In the genomic region with DNA sequence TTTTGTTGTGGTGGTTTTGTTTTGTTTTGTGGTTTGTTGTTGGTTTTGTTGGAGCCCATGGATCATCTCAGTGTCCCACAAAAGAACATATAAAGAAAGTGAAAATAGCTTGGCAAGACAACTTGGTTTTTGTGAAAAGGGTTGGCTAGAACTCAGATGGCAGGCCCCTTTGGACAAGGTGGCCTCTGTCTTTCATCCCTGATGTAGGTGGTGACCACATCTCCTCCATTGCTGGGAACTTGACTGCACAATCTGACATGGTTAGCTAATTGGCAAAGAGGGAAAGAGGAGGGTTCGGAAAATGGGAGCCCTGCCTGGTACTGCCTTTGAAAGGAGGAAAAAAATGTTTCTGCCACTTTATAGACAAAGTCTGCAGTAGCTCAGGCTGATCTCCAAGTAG, we compare ENCODE assay signal across 22 mouse cellular contexts. TPM values are rescaled to one million over a fixed set of nuclear protein-coding genes. Genes with fewer than 3 reads are reported as not detected.
DNase-seq lines count a peak whose midpoint lies in the region; ATAC-seq and TF ChIP-seq lines count a peak whose summit lies in the region.
"Had no signal": no experiment of that assay in that cellular context is flagged by ENCODE, and none has a peak within 500 bp of the region (broad histone marks: within the 10 kb centered on the region; RNA-seq: fewer than 3 reads in every experiment).

No protein-coding gene starts in this region.

- no peak for TF ChIP-seq POLR2A in brain, embryonic 14.5 days (IDR thresholded peaks at IDR 0.05; ENCODE audit: borderline replicate concordance, extremely low read depth, insufficient read depth, insufficient read length, poor library complexity, severe bottlenecking)

- no peak for TF ChIP-seq CTCF in forebrain, postnatal 0 days (IDR thresholded peaks at IDR 0.05; ENCODE audit: low read depth)
- TF ChIP-seq CTCF in hindbrain, postnatal 0 days (IDR thresholded peaks at IDR 0.05; ENCODE audit: low read depth): no peak
- TF ChIP-seq CTCF in midbrain, postnatal 0 days (IDR thresholded peaks at IDR 0.05): no peak
- no peak for TF ChIP-seq CTCF in brain, embryonic 14.5 days (IDR thresholded peaks at IDR 0.05; ENCODE audit: borderline replicate concordance, extremely low read depth, insufficient read depth, insufficient read length)

- H3K9me3 ChIP-seq in forebrain, postnatal 0 days (ENCODE audit: low read length): no peaks in the 10 kb centered on the region
- no peaks in the 10 kb centered on the region for H3K9me3 ChIP-seq in forebrain, embryonic 10.5 days
- H3K9me3 ChIP-seq in hindbrain, postnatal 0 days (ENCODE audit: low read length): no peaks in the 10 kb centered on the region
- H3K9me3 ChIP-seq in hindbrain, embryonic 10.5 days: no peaks in the 10 kb centered on the region
- no peaks in the 10 kb centered on the region for H3K9me3 ChIP-seq in midbrain, postnatal 0 days (ENCODE audit: low read length)
- no peaks in the 10 kb centered on the region for H3K9me3 ChIP-seq in midbrain, embryonic 14.5 days (ENCODE audit: control insufficient read depth, low read length)
- H3K9me3 ChIP-seq: embryonic facial prominence, embryonic 12.5 days; heart, embryonic 13.5 days had no signal

- WGBS in forebrain, postnatal 0 days: 62% methylated on average over 1 of the region's 1 CpGs
- WGBS in forebrain, embryonic 10.5 days: 85% methylated on average over 1 of the region's 1 CpGs
- WGBS in hindbrain, postnatal 0 days: 53% methylated on average over 1 of the region's 1 CpGs
- 80% methylated on average over 1 of the region's 1 CpGs for WGBS in hindbrain, embryonic 10.5 days
- WGBS in midbrain, postnatal 0 days: 78% methylated on average over 1 of the region's 1 CpGs
- WGBS in midbrain, embryonic 14.5 days: 84% methylated on average over 1 of the region's 1 CpGs

- no peak overlapping the region for H3K27ac ChIP-seq in forebrain, postnatal 0 days (ENCODE audit: low read depth, low read length)
- H3K27ac ChIP-seq in forebrain, embryonic 10.5 days: no peak overlapping the region
- no peak overlapping the region for H3K27ac ChIP-seq in hindbrain, postnatal 0 days
- no peak overlapping the region for H3K27ac ChIP-seq in hindbrain, embryonic 10.5 days
- no peak overlapping the region for H3K27ac ChIP-seq in midbrain, postnatal 0 days (ENCODE audit: low read depth, low read length)
- no peak overlapping the region for H3K27ac ChIP-seq in midbrain, embryonic 14.5 days (replicated peaks; ENCODE audit: low read depth, low read length)
- H3K27ac ChIP-seq: embryonic facial prominence, embryonic 12.5 days; heart, embryonic 13.5 days had no signal

- peak; percentile 16 for DNase-seq in forebrain, postnatal 0 days
- no peak for DNase-seq in forebrain, embryonic 10.5 days (ENCODE audit: extremely low spot score, low spot score)
- DNase-seq in hindbrain, postnatal 0 days (ENCODE audit: low spot score): peak; percentile 36
- DNase-seq in hindbrain, embryonic 10.5 days (ENCODE audit: low spot score): no peak
- peak; percentile 34 for DNase-seq in midbrain, postnatal 0 days (ENCODE audit: low spot score)
- DNase-seq in midbrain, embryonic 14.5 days: no peak
- peak; percentile 56 for DNase-seq in brain, embryonic 14.5 days (ENCODE audit: low read depth)
- no peak for DNase-seq in embryo, embryonic 10 days (ENCODE audit: low spot score)
- DNase-seq: adrenal gland, adult 8-10 months; adrenal gland, postnatal 36 days; cerebellum, adult 11 months; cerebellum, adult 8-10 months; cerebellum, postnatal 14 days; gastrocnemius, postnatal 36 days; heart, adult 11 months; heart, postnatal 36 days had no signal

- peak; percentile 76 for ATAC-seq in forebrain, postnatal 0 days
- peak; percentile 78 for ATAC-seq in hindbrain, postnatal 0 days
- peak; percentile 56; the same call in 1 of the 2 replicates for ATAC-seq in midbrain, postnatal 0 days (ENCODE audit: low FRiP score)
- no peak for ATAC-seq in midbrain, embryonic 14.5 days (ENCODE audit: low FRiP score, low TSS enrichment)
- ATAC-seq: intestine, embryonic 16.5 days had no signal

- no peaks in the 10 kb centered on the region for H3K27me3 ChIP-seq in forebrain, postnatal 0 days (ENCODE audit: insufficient read depth, low read length)
- H3K27me3 ChIP-seq in forebrain, embryonic 10.5 days (ENCODE audit: poor library complexity, severe bottlenecking): peaks cover 95% of the 10 kb centered on the region
- no peaks in the 10 kb centered on the region for H3K27me3 ChIP-seq in hindbrain, postnatal 0 days (ENCODE audit: insufficient read depth, low read length)
- H3K27me3 ChIP-seq in hindbrain, embryonic 10.5 days (ENCODE audit: insufficient read depth, poor library complexity, severe bottlenecking): peaks cover 63% of the 10 kb centered on the region
- no peaks in the 10 kb centered on the region; the same call in 1 of the 2 replicates for H3K27me3 ChIP-seq in midbrain, postnatal 0 days (ENCODE audit: insufficient read depth, low read length)
- H3K27me3 ChIP-seq in midbrain, embryonic 14.5 days (ENCODE audit: control insufficient read depth, insufficient read depth, low read length): 0 out of 2 replicates have a peak, but pooled peaks cover 4% of the 10 kb centered on the region
- H3K27me3 ChIP-seq: embryonic facial prominence, embryonic 12.5 days; heart, embryonic 13.5 days had no signal

- no peak overlapping the region for H3K4me3 ChIP-seq in forebrain, postnatal 0 days (ENCODE audit: low read depth, low read length)
- H3K4me3 ChIP-seq in forebrain, embryonic 10.5 days: no peak overlapping the region
- H3K4me3 ChIP-seq in hindbrain, postnatal 0 days (ENCODE audit: low read length): no peak overlapping the region
- H3K4me3 ChIP-seq in hindbrain, embryonic 10.5 days: no peak overlapping the region
- no peak overlapping the region for H3K4me3 ChIP-seq in midbrain, postnatal 0 days (ENCODE audit: low read depth, low read length)
- H3K4me3 ChIP-seq in midbrain, embryonic 14.5 days (replicated peaks; ENCODE audit: low read depth, low read length): no peak overlapping the region
- H3K4me3 ChIP-seq: embryonic facial prominence, embryonic 12.5 days; heart, embryonic 13.5 days had no signal

- no peak overlapping the region for H3K4me2 ChIP-seq in forebrain, postnatal 0 days (ENCODE audit: low read depth)
- H3K4me2 ChIP-seq in hindbrain, postnatal 0 days (ENCODE audit: low read depth, low read length): no peak overlapping the region
- H3K4me2 ChIP-seq in midbrain, postnatal 0 days (ENCODE audit: low read depth, low read length, poor library complexity, severe bottlenecking): no peak overlapping the region
- no peak overlapping the region for H3K4me2 ChIP-seq in midbrain, embryonic 14.5 days (ENCODE audit: low read length)
- H3K4me2 ChIP-seq: embryonic facial prominence, embryonic 12.5 days; heart, embryonic 13.5 days had no signal

- H3K9ac ChIP-seq in forebrain, postnatal 0 days: no peak overlapping the region
- no peak overlapping the region for H3K9ac ChIP-seq in hindbrain, postnatal 0 days (replicated peaks; ENCODE audit: low read length)
- no peak overlapping the region for H3K9ac ChIP-seq in midbrain, postnatal 0 days (replicated peaks; ENCODE audit: low read length, poor library complexity, severe bottlenecking)
- no peak overlapping the region for H3K9ac ChIP-seq in midbrain, embryonic 14.5 days (replicated peaks; ENCODE audit: low read length)
- H3K9ac ChIP-seq: embryonic facial prominence, embryonic 12.5 days; heart, embryonic 13.5 days had no signal

- no peaks in the 10 kb centered on the region for H3K36me3 ChIP-seq in forebrain, postnatal 0 days (ENCODE audit: insufficient read depth)
- no peaks in the 10 kb centered on the region for H3K36me3 ChIP-seq in forebrain, embryonic 10.5 days (replicated peaks)
- no peaks in the 10 kb centered on the region for H3K36me3 ChIP-seq in hindbrain, postnatal 0 days (ENCODE audit: insufficient read depth, low read length)
- H3K36me3 ChIP-seq in hindbrain, embryonic 10.5 days: no peaks in the 10 kb centered on the region
- H3K36me3 ChIP-seq in midbrain, postnatal 0 days (ENCODE audit: insufficient read depth, low read length): no peaks in the 10 kb centered on the region
- H3K36me3 ChIP-seq in midbrain, embryonic 14.5 days (ENCODE audit: control insufficient read depth, insufficient read depth, low read length): no peaks in the 10 kb centered on the region
- H3K36me3 ChIP-seq: embryonic facial prominence, embryonic 12.5 days; heart, embryonic 13.5 days had no signal

- no peaks in the 10 kb centered on the region for H3K4me1 ChIP-seq in forebrain, postnatal 0 days (ENCODE audit: insufficient read depth)
- no peaks in the 10 kb centered on the region for H3K4me1 ChIP-seq in forebrain, embryonic 10.5 days
- H3K4me1 ChIP-seq in hindbrain, postnatal 0 days (ENCODE audit: insufficient read depth, low read length): no peaks in the 10 kb centered on the region
- no peaks in the 10 kb centered on the region for H3K4me1 ChIP-seq in hindbrain, embryonic 10.5 days (replicated peaks)
- no peaks in the 10 kb centered on the region for H3K4me1 ChIP-seq in midbrain, postnatal 0 days (ENCODE audit: insufficient read depth, low read length)
- H3K4me1 ChIP-seq in midbrain, embryonic 14.5 days (ENCODE audit: control insufficient read depth, insufficient read depth, low read length): no peaks in the 10 kb centered on the region
- H3K4me1 ChIP-seq: embryonic facial prominence, embryonic 12.5 days; heart, embryonic 13.5 days had no signal

RNA-seq across cellular contexts. Expression of a gene that starts 46.1 kb away (rescaled TPM):
- 4.2 and 6.9 TPM in 2 replicates for total RNA-seq in forebrain, postnatal 0 days (2014; rRNA removed)
- polyA plus RNA-seq in forebrain, postnatal 0 days (2015; fragmentation: Nextera tagmentation; extraction: Ambion mirVana): 4.7 and 6.1 TPM in 2 replicates
- polyA plus RNA-seq in forebrain, embryonic 10.5 days (2016; fragmentation: Nextera tagmentation; extraction: Ambion mirVana): 0.43 and 0.81 TPM in 2 replicates
- 4.0 and 4.9 TPM in 2 replicates for total RNA-seq in hindbrain, postnatal 0 days (2014; rRNA removed)
- polyA plus RNA-seq in hindbrain, postnatal 0 days (2015; fragmentation: Nextera tagmentation; extraction: Ambion mirVana): 6.4 and 6.8 TPM in 2 replicates
- polyA plus RNA-seq in hindbrain, embryonic 10.5 days (2016; fragmentation: Nextera tagmentation; extraction: Ambion mirVana): 0.34 and 0.50 TPM in 2 replicates
- total RNA-seq in midbrain, postnatal 0 days (2014; rRNA removed): 5.0 and 7.5 TPM in 2 replicates
- polyA plus RNA-seq in midbrain, postnatal 0 days (2015; fragmentation: Nextera tagmentation; extraction: Ambion mirVana): 7.0 and 12.9 TPM in 2 replicates
- polyA plus RNA-seq in midbrain, embryonic 14.5 days (2014; fragmentation: Nextera tagmentation; extraction: Ambion mirVana): 3.3 and 4.1 TPM in 2 replicates
- 2.4 and 2.7 TPM in 2 replicates for polyA plus RNA-seq in brain, embryonic 14.5 days (2012; rRNA removed)
- total RNA-seq: common myeloid progenitor, adult 5-6 weeks; ES-E14; gastrocnemius, adult 8-10 months; gastrocnemius, postnatal 36 days; heart, postnatal 36 days had no signal
- polyA plus RNA-seq: heart, embryonic 13.5 days had no signal

Comparison
In these comparisons a context has a peak if more than half of its experiments do, and no peak if none do; other contexts are left out.
1. DNase-seq: peak in forebrain, postnatal 0 days (single experiment), hindbrain, postnatal 0 days (single experiment), midbrain, postnatal 0 days (single experiment) and brain, embryonic 14.5 days (single experiment); none in forebrain, embryonic 10.5 days (single experiment), hindbrain, embryonic 10.5 days (single experiment), midbrain, embryonic 14.5 days (single experiment) and embryo, embryonic 10 days (single experiment).